Mouse (Mus musculus) megakaryocyte, embryonic 14.5 days (primary cell): ENCODE measurements around the gene Coq4. TPM values are rescaled to one million over a fixed set of nuclear protein-coding genes. Genes with fewer than 3 reads are reported as not detected.
A peak's percentile ranks its signal among the peaks of the same experiment; 100 is the strongest.

Source experiments
- H3K27me3 ChIP-seq: replicated peaks from 2 replicates; pipeline ENCODE3; 2012; ENCODE audit warnings: inconsistent platforms
- H3K36me3 ChIP-seq: replicated peaks from 2 replicates; pipeline ENCODE3; 2012; ENCODE audit warnings: low read length, inconsistent platforms, mixed read lengths
- H3K4me1 ChIP-seq: 2 replicates; pipeline ENCODE4 v1.6.1; 2012; ENCODE audit warnings: inconsistent platforms
- H3K4me3 ChIP-seq: replicated peaks from 2 replicates; pipeline ENCODE3; 2012; ENCODE audit warnings: moderate library complexity, mild to moderate bottlenecking, inconsistent platforms
- H3K9me3 ChIP-seq: 2 replicates; pipeline ENCODE4 v1.6.1; 2012; ENCODE audit warnings: inconsistent platforms
- FLI1 ChIP-seq: IDR thresholded peaks from 2 replicates; pipeline ENCODE4 v1.6.1; 2012; ENCODE audit warnings: low read length, inconsistent platforms, mixed read lengths
- GATA1 ChIP-seq: IDR thresholded peaks from 3 replicates; pipeline ENCODE4 v1.6.1; 2012; ENCODE audit warnings: mixed read lengths, low read length, inconsistent platforms, borderline replicate concordance
- polyA plus RNA-seq: library from polyadenylated mRNA; stranded (reverse); fragments of >175 nt; gene quantifications from 2 replicates; pipeline ENCODE4 v1.2.3, GENCODE M21; 2012; ENCODE audit warnings: low replicate concordance; ENCODE audit not compliant: insufficient read depth

The Coq4 gene
- polyA plus RNA-seq, 1 experiment, result 103 TPM

DNA sequence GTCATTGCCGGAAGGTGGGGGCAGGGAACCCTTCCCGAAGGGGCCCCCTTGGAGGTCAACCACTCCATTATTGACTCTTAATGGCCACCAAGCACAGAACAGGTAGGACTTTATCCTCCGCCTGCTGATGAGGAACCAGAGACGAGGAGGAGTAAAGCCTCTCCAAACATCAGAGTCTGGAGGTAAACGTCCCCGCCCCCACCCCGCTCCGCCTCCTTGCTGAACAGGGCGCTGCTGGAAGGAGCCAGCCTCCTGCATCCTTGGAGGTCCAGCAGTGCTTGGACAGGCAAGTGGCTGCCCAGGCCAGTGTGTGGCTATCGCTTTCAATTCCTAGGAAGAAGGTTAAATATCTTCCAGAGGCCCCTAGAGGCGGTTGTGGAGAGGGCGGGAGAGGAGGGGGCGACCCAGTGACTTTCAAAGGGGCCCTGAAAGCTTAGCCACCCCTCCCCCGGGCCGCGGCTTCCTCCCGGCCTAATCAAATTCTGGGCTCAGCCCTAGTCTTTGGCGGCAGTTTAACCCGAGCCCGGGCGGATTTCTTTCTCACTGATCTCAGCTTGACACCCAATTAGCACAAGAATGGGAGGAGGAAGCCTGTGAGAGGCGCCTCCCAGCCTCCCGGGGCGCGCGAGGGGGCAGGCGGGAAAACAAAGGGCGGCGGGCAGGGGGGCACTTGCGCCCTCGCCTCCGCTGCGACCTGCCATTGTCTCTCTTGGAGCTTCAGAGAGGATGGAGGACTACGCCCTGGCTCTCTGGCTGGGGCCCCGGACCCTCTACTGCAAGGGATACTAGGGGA, 32.9 kb downstream of the Coq4 start, which contains the start of gene Urm1:
Urm1 (plus strand) TSS at position 51 of the 793 bp plus-strand sequence.
- peaks cover 3% of the 10 kb centered on the region for H3K27me3 ChIP-seq
- H3K4me1 ChIP-seq, result peaks cover 63% of the 10 kb centered on the region
- peak within 1 kb of the TSS; percentile 92 for H3K4me3 ChIP-seq
- TF ChIP-seq GATA1, result no peak
- no peak for TF ChIP-seq FLI1
- no peaks in the 10 kb centered on the region for H3K9me3 ChIP-seq
- peaks cover 17% of the 10 kb centered on the region for H3K36me3 ChIP-seq

DNA sequence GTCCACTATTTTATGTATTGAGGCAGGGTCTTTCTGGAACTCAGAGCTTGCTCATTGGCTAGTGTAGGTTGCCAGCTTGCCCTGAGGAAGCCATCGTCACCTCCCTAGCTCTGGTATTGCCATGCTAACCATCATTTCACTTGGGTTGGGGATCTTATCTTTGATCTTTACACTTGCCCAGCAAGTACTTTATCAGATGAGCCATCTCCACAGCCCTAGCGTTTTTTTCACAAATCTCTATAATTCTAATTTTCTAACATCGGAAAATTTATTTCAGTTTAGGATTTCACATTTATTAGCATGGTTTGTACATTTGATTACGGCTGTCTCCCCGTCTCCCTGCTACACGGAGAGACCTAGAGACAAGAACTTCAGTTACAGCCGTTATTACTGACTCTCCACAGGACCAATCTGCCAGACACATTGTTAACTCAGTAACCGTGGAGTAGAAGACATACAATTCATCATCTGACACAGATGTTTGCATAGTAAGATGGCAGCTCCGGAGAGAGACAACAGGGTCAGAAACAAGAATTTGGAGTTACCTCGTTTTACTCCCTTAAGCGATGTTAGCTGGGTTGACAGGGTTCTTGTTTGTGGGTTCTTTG, 39.1 kb downstream of the Coq4 start:
- Histone ChIP-seq H3K36me3 (peaks cover 20% of the 10 kb centered on the region), H3K4me3 (peak overlapping the region; percentile 94), H3K9me3 (no peaks in the 10 kb centered on the region), H3K27me3 (no peaks in the 10 kb centered on the region), H3K4me1 (peaks cover 56% of the 10 kb centered on the region)
- no peak for TF ChIP-seq FLI1
- no peak for TF ChIP-seq GATA1

DNA sequence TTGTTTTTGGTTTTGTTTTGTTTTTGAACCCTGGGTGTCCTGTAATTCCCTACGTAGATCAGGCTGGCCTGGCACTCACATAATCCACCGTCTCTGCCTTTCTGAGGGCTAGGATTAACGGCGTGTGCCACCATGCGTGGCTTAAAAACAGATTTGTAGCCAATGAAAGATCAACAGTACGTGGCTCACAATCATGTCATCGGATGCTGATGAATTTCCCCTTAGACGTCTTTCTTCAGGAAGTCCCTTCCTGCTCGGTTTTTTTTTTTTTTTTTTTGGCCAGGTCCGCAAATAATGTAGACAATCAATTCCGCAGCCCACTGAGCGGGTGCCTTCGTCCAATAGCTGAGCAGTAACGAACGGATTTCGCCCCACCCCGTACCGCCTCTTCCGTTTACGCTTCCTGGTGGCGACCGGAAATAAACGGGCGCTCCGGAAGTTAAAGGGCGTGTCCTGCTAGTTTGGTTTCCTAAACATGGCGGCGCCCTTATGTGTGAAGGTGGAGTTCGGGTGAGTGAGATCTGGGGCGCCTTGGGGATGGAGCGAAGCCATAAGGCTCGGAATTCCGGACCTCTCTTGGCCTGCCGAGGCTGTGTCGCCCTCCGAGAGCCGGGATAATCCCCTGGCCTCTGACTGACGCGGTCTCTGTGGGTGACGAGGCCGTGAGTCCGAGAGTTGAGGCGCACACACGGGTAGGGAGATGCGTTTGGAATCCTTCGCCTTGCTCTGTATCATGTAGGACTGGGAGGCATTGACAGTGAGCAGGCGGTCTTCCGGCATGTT, 39.8 kb downstream of the Coq4 start:
- Histone ChIP-seq H3K4me3 (peak overlapping the region; percentile 94), H3K9me3 (no peaks in the 10 kb centered on the region), H3K4me1 (peaks cover 57% of the 10 kb centered on the region), H3K36me3 (peaks cover 27% of the 10 kb centered on the region), H3K27me3 (no peaks in the 10 kb centered on the region)
- TF ChIP-seq FLI1 (peak; percentile 94), GATA1 (no peak)

DNA sequence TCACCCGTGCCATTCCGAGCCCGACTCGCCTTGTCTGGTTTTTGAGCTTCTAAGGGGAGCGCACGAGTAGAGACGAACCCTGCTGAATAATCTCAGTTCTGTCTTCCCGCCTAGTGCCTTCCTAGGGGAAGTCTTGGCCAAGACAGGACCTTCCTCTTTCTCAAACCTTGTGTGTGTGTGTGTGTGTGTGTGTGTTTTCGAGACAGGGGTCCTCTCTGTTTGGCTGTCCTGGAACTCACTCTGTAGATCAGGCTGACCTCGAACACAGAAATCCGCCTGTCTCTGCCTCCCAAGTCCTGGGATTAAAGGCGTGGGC, 40.4 kb downstream of the Coq4 start:
- Histone ChIP-seq H3K4me3 (peak overlapping the region; percentile 94), H3K36me3 (peaks cover 30% of the 10 kb centered on the region), H3K9me3 (no peaks in the 10 kb centered on the region), H3K4me1 (peaks cover 58% of the 10 kb centered on the region), H3K27me3 (no peaks in the 10 kb centered on the region)
- TF ChIP-seq GATA1 (no peak), FLI1 (no peak)

DNA sequence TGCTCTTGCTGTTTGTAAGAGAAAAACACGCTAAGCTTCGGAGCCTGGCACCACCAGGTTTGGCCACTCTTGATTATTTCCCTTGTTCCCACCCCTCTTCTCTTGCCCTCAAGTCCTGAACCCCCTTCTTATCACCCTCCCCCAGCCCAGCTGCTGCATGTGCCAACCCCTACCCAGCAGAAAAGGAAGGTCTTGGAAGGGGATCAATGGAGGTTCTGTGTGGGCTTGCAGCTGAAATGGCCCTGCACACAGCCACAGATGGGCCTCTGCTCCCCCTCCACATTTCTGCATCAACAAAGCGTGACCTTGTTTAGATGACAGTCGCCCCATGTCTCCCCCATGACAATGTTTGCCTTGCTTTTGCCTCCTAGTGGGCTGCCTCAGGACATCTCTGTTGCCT, 43.8 kb downstream of the Coq4 start:
- peaks cover 63% of the 10 kb centered on the region for H3K36me3 ChIP-seq
- no peaks in the 10 kb centered on the region for H3K27me3 ChIP-seq
- H3K4me1 ChIP-seq, result peaks cover 68% of the 10 kb centered on the region
- no peak overlapping the region for H3K4me3 ChIP-seq
- H3K9me3 ChIP-seq, result no peaks in the 10 kb centered on the region
- TF ChIP-seq GATA1 (no peak), FLI1 (no peak)

DNA sequence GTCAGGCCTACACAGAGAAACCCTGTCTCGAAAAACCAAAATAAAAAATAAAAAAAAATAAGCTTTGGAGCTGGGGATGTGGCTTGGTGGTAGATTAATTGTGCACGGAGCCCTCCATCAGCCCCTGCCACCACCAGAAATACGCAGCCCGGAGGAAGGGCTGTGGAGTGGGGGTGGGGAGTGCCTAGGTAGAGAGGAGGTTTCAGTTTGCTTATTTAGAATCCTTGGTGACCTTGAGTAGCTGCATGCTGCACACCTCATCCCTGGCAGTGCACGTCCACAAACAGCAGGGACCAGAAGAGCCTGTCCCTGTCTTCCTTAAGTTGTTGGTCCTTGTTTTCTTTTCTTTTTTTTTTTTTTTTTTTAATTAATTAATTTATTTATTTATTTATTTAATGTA, 46.5 kb downstream of the Coq4 start:
- Histone ChIP-seq H3K9me3 (no peaks in the 10 kb centered on the region), H3K4me1 (peaks cover 77% of the 10 kb centered on the region), H3K27me3 (no peaks in the 10 kb centered on the region), H3K4me3 (no peak overlapping the region), H3K36me3 (peaks cover 81% of the 10 kb centered on the region)
- TF ChIP-seq FLI1 (no peak), GATA1 (no peak)

DNA sequence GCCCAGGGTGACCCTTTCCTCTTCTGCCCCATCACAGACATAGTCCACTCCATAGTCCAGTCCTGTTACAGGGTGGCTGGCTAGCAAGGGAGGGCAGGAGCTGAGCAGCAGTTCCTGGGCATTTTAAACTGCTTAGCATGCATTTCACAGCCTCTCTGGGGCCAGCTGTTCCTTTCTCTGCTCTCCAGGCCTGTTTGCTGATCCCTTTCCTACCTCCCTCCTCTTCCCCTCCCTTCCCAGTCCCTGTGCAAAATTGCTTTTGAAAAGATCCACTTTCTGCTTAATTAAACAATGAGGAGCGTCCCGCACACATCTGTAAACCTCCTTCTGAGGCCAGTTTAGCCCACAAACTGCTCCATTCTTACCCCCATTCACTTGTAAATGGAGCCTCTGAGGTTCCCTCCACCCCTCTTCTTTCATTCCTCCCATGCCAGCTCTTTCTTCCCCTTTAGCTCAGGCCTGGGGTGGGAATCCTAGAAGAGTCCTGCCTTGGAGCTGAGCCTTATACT, 48.2 kb downstream of the Coq4 start:
- TF ChIP-seq FLI1 (no peak), GATA1 (no peak)
- Histone ChIP-seq H3K36me3 (peaks cover 86% of the 10 kb centered on the region), H3K4me1 (peaks cover 77% of the 10 kb centered on the region), H3K4me3 (no peak overlapping the region), H3K9me3 (no peaks in the 10 kb centered on the region), H3K27me3 (no peaks in the 10 kb centered on the region)

DNA sequence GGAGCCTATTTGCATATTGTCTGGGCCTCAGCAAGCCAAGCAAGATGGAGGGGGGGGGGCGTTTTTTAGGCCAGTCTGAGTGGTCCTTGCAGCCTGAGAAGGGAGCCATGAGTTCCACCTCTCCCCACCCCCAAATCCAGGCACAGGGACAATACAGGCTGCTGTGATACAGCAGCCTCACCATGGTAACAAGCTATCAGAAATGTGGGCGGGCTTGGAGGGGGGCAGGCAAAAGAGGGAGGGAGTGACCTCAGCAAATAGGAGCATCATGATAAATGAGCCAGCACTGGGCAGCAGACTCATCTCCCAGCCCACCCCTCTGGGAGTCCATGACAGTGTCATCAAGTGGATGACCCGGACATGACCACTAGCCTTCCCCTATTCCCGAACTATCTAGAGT, 52.2 kb downstream of the Coq4 start:
- peak; percentile 74 for TF ChIP-seq GATA1
- no peak for TF ChIP-seq FLI1

DNA sequence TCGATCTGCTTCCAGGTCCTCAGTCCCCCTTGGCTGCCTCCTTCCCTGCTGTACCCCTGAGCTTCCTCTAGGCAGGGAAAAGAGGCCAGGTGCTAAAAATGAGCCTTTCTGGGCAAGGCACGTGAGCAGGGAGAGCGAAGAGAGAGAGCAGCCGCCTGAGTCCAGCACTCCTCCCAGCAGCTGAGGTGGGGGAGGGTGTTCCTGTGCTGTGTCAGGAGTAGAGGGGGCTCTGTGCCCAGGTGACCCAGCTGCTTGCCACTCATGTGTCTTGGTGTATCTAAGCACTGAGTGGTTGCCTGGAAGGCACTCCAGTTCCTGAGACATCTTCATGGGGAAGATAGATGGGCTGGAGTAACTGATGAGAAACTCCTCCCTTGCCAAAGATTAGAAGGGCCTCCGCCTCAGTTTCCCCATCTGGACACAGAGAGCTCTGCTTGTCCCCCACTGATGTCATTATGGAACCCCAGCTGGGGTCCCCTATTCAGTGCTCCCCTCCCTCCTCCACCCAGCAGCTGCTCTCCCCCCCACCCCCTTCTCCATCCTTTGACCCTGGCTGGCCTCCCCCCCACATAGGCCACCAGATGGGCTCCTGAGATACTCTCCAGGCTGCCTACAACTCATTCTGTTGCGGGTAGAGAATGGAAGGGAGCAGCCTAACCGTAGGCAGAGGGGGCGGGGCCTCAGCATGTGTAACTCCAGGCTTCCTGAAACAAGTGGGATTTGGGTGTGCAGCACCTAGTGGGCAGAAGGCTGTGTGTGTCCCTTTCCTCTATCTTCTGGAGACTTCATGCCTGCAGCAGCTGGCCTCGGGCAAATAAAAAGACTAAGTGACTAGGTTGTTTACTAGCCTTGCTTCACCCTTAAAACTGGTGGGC, 56.2 kb downstream of the Coq4 start:
- TF ChIP-seq GATA1 (no peak), FLI1 (no peak)
- no peaks in the 10 kb centered on the region for H3K9me3 ChIP-seq
- no peak overlapping the region for H3K4me3 ChIP-seq
- no peaks in the 10 kb centered on the region for H3K27me3 ChIP-seq
- H3K36me3 ChIP-seq, result peaks cover 86% of the 10 kb centered on the region
- peaks cover 84% of the 10 kb centered on the region for H3K4me1 ChIP-seq

More for the DNA sequence above, 52.2 kb downstream of the Coq4 start:
- Histone ChIP-seq H3K4me1 (peaks cover 94% of the 10 kb centered on the region), H3K4me3 (peak overlapping the region; percentile 73), H3K9me3 (no peaks in the 10 kb centered on the region), H3K36me3 (peaks cover 91% of the 10 kb centered on the region), H3K27me3 (no peaks in the 10 kb centered on the region)
